Mouse (Mus musculus) left cerebral cortex, postnatal 36 days (tissue): ENCODE data around the gene Hmgcll1. TPM values are rescaled to one million over a fixed set of nuclear protein-coding genes. Genes with fewer than 3 reads are reported as not detected.

Experiments used
- DNase-seq, 2 experiments: peaks; one replicate each; pipeline ENCODE4 v3.0.0; 2021 to 2022; ENCODE audit warnings: low spot score in 2 of 2, mixed read lengths in 1 of 2
- intact Hi-C: fragments of 180-260 bp; cut with DNase I; formaldehyde crosslinking; loops from one replicate; pipeline ENCODE4 v1.15.1; 2025
- total RNA-seq, 2 experiments: library from RNA; stranded (reverse); gene quantifications; 2 replicates each; pipeline ENCODE4 v1.2.3; 2021

Gene Hmgcll1
- 10 to 100 TPM; 16.9 to 18.6 TPM for total RNA-seq

GRCm38 (mm10) chr9:76014631-76015531, at the start of gene Hmgcll1:
Gene Hmgcll1, plus strand, starts transcription at chr9:76014855.
- peak; percentile 79 to 82 for DNase-seq
- intact Hi-C loops, result loop anchor here (10.0 kb wide), 1 partner anchor 250 kb away; no protein-coding TSS in a partner anchor

- DNase-seq, result no peak
- intact Hi-C loops, result no loop called here
These were observed 34.6 kb upstream of the Hmgcll1 start for GRCm38 (mm10) chr9:75980097-75980496.

- intact Hi-C loops, result no loop called here
These were observed 33.5 kb upstream of the Hmgcll1 start for GRCm38 (mm10) chr9:75981139-75981538.

GRCm38 (mm10) chr9:75989491-75989890, 25.2 kb upstream of the Hmgcll1 start:
- DNase-seq, result no peak
- intact Hi-C loops, result no loop called here

More at GRCm38 (mm10) chr9:75981139-75981538, 33.5 kb upstream of the Hmgcll1 start:
- DNase-seq, result no peak

- intact Hi-C loops, result no loop called here
- DNase-seq, result no peak
These were observed 15.8 kb upstream of the Hmgcll1 start for GRCm38 (mm10) chr9:75998791-75999350.

- intact Hi-C loops, result no loop called here
- no peak for DNase-seq
These were observed 13.5 kb upstream of the Hmgcll1 start for GRCm38 (mm10) chr9:76000876-76001858.

GRCm38 (mm10) chr9:76003066-76003465, 11.6 kb upstream of the Hmgcll1 start:
- DNase-seq, result no peak
- intact Hi-C loops, result no loop called here

GRCm38 (mm10) chr9:76003637-76004036, 11.0 kb upstream of the Hmgcll1 start:
- no peak for DNase-seq
- intact Hi-C loops, result no loop called here

- intact Hi-C loops, result no loop called here
These were observed 7.2 kb upstream of the Hmgcll1 start for GRCm38 (mm10) chr9:76007342-76007970.

GRCm38 (mm10) chr9:76013789-76014188, 866 bp upstream of the Hmgcll1 start:
- intact Hi-C loops, result loop anchor here (10.0 kb wide), 1 partner anchor 249 kb away; no protein-coding TSS in a partner anchor
- DNase-seq, result no peak

More at GRCm38 (mm10) chr9:76007342-76007970, 7.2 kb upstream of the Hmgcll1 start:
- DNase-seq, result no peak

GRCm38 (mm10) chr9:76015971-76016370, 1.3 kb downstream of the Hmgcll1 start:
- intact Hi-C loops, result loop anchor here (10.0 kb wide), 1 partner anchor 251 kb away; no protein-coding TSS in a partner anchor

GRCm38 (mm10) chr9:76016506-76016905, 1.9 kb downstream of the Hmgcll1 start:
- no peak for DNase-seq
- intact Hi-C loops, result loop anchor here (10.0 kb wide), 1 partner anchor 252 kb away; no protein-coding TSS in a partner anchor

More at GRCm38 (mm10) chr9:76015971-76016370, 1.3 kb downstream of the Hmgcll1 start:
- DNase-seq, result no peak

- intact Hi-C loops, result no loop called here
- no peak for DNase-seq
These were observed 8.9 kb downstream of the Hmgcll1 start for GRCm38 (mm10) chr9:76023551-76023973.

- DNase-seq, result peak; percentile 53 to 57
- intact Hi-C loops, result no loop called here
These were observed 9.9 kb downstream of the Hmgcll1 start for GRCm38 (mm10) chr9:76024277-76025246.

- intact Hi-C loops, result no loop called here
- no peak for DNase-seq
These were observed 15.0 kb downstream of the Hmgcll1 start for GRCm38 (mm10) chr9:76029471-76030199.

GRCm38 (mm10) chr9:76035058-76035457, 20.4 kb downstream of the Hmgcll1 start:
- intact Hi-C loops, result no loop called here
- no peak for DNase-seq
